Mouse (Mus musculus): ENCODE results near the gene Fuz.

The Fuz gene

GRCm38 (mm10) chr7:44895593-44896434 is at the start of gene Fuz:
Gene Fuz (plus strand): TSS chr7:44896079.
- DNase-seq (ENCODE audit: low spot score) = peak; percentile 94

GRCm38 (mm10) chr7:44846804-44847203 is 49.1 kb upstream of the Fuz start:
- DNase-seq (ENCODE audit: low spot score) = no peak

GRCm38 (mm10) chr7:44847772-44848171 is 48.1 kb upstream of the Fuz start:
- no peak for DNase-seq (ENCODE audit: low spot score)

- DNase-seq (ENCODE audit: low spot score) = peak; percentile 100
These were observed 47.1 kb upstream of the Fuz start, which contains the start of the genes Akt1s1 and Tbc1d17 for GRCm38 (mm10) chr7:44848561-44849415. Gene Akt1s1 (plus strand): TSS chr7:44848991. Gene Tbc1d17 (minus strand): TSS chr7:44849079.

- DNase-seq (ENCODE audit: low spot score) = peak; percentile 92
These were observed 46.3 kb upstream of the Fuz start for GRCm38 (mm10) chr7:44849416-44850111.

GRCm38 (mm10) chr7:44850146-44850545 is 45.7 kb upstream of the Fuz start:
- peak; percentile 75 for DNase-seq (ENCODE audit: low spot score)

- DNase-seq (ENCODE audit: low spot score) = no peak
These were observed 44.9 kb upstream of the Fuz start for GRCm38 (mm10) chr7:44850789-44851624.

- no peak for DNase-seq (ENCODE audit: low spot score)
These were observed 44.1 kb upstream of the Fuz start for GRCm38 (mm10) chr7:44851625-44852234.

GRCm38 (mm10) chr7:44852259-44853027 is 43.4 kb upstream of the Fuz start:
- DNase-seq (ENCODE audit: low spot score) = no peak

- DNase-seq (ENCODE audit: low spot score) = no peak
These were observed 42.8 kb upstream of the Fuz start for GRCm38 (mm10) chr7:44853065-44853464.

- DNase-seq (ENCODE audit: low spot score) = no peak
These were observed 42.1 kb upstream of the Fuz start for GRCm38 (mm10) chr7:44853596-44854355.

GRCm38 (mm10) chr7:44854356-44855031 is 41.4 kb upstream of the Fuz start:
- DNase-seq (ENCODE audit: low spot score) = peak; percentile 90

GRCm38 (mm10) chr7:44855036-44855435 is 40.8 kb upstream of the Fuz start:
- DNase-seq (ENCODE audit: low spot score) = no peak

- no peak for DNase-seq (ENCODE audit: low spot score)
These were observed 39.5 kb upstream of the Fuz start for GRCm38 (mm10) chr7:44856265-44856916.

- peak; percentile 84 for DNase-seq (ENCODE audit: low spot score)
These were observed 38.8 kb upstream of the Fuz start, which contains the start of gene Pnkp for GRCm38 (mm10) chr7:44857042-44857552. Gene Pnkp (plus strand): TSS chr7:44857139.

- DNase-seq (ENCODE audit: low spot score) = no peak
These were observed 38.0 kb upstream of the Fuz start for GRCm38 (mm10) chr7:44857905-44858304.

- no peak for DNase-seq (ENCODE audit: low spot score)
These were observed 36.0 kb upstream of the Fuz start for GRCm38 (mm10) chr7:44859896-44860295.
